Mouse (Mus musculus): Measurements from ENCODE around the gene Prox1.

Gene Prox1

GRCm38 (mm10) chr1:190085703-190086102, 84.8 kb downstream of the Prox1 start:
- no peak for DNase-seq (ENCODE audit: low spot score in 2 of 2)

GRCm38 (mm10) chr1:190079643-190080275, 90.8 kb downstream of the Prox1 start:
- no peak for DNase-seq (ENCODE audit: low spot score in 2 of 2)

GRCm38 (mm10) chr1:190076601-190077000, 93.9 kb downstream of the Prox1 start:
- no peak for DNase-seq (ENCODE audit: low spot score in 2 of 2)

All from right cerebral cortex, postnatal 36 days (tissue).